Mouse (Mus musculus): ENCODE results near the gene Uxt. TPM values are rescaled to one million over a fixed set of nuclear protein-coding genes. Genes with fewer than 3 reads are reported as not detected.
A peak's percentile ranks its signal among the peaks of the same experiment; 100 is the strongest.

The Uxt gene
- polyA plus RNA-seq, 1 experiment from 2014 or later: 47.7 TPM

DNA sequence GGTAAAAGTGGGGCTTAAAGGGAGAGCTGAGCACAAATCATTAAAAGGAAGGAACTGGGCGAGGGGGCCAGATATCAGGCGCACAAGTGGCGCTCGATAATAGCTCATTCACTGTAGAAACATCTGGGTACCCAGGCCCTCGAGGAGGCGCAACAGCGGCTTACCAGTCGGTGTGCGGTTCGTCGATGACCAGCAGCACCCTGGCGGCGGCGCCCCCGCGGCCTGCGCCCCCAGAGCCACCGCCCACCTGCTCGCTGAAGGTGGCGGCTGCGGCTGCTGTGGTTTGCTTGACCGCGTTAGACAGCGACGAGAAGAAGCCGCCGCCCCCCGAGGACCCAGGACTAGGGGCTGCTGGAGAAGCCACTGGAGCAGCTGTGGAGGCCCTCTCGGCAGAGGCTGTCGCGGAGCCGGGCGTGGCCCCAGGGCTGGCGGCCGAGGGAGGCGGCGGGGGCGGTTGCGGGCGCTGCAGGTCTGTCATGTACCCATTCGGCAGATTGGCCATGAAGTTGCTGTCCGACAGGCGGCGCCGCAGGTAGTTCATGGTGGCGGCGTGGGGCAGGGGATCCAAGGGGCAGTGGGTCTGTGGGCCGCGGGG, 41.5 kb downstream of the Uxt start:
- H3K9ac ChIP-seq: peak overlapping the region; percentile 25; the same call in 1 of the 2 replicates
- peak; percentile 14; the same call in 1 of the 2 replicates for ATAC-seq (replicated peaks; ENCODE audit: insufficient number of reproducible peaks, insufficient read depth, low FRiP score, low read depth)
- H3K4me3 ChIP-seq: peak overlapping the region; percentile 46

DNA sequence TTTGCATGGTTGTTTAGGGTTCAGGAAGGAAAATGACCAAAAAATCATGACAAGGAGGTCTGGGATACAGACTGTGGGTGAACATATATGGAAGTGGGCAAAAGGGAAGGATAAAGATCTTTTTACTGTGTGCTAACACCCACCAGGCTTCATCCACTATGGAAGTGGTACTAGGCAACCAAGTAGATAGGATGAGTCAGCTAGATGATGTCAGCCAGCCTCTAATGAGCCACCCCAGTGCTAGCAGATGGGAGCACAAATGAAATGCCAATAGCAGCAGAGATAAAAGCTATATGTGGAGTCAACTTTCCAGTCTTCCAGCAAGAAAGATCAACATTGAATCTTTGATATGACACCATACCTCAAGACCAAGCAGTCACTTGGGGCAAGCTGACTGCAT, 46.7 kb downstream of the Uxt start:
- H3K27me3 ChIP-seq: 0 out of 2 replicates have a peak, but pooled peaks cover 3% of the 10 kb centered on the region
- no peak overlapping the region for H3K9ac ChIP-seq
- H3K27ac ChIP-seq: no peak overlapping the region
- H3K4me2 ChIP-seq: no peak overlapping the region
- H3K4me1 ChIP-seq (replicated peaks): no peaks in the 10 kb centered on the region
- H3K9me3 ChIP-seq (replicated peaks): no peaks in the 10 kb centered on the region
- no peak overlapping the region for H3K4me3 ChIP-seq
- ATAC-seq (replicated peaks; ENCODE audit: insufficient number of reproducible peaks, insufficient read depth, low FRiP score, low read depth): no peak
- H3K36me3 ChIP-seq: no peaks in the 10 kb centered on the region

More for the DNA sequence above, 41.5 kb downstream of the Uxt start:
- Histone ChIP-seq H3K27me3 (peaks cover 8% of the 10 kb centered on the region; the same call in 1 of the 2 replicates), H3K36me3 (no peaks in the 10 kb centered on the region), H3K9me3 (replicated peaks) (no peaks in the 10 kb centered on the region), H3K4me1 (replicated peaks) (0 out of 2 replicates have a peak, but pooled peaks cover 6% of the 10 kb centered on the region), H3K27ac (no peak overlapping the region), H3K4me2 (peak overlapping the region; percentile 80)
- 10% methylated on average over 49 of the region's 49 CpGs for WGBS

DNA sequence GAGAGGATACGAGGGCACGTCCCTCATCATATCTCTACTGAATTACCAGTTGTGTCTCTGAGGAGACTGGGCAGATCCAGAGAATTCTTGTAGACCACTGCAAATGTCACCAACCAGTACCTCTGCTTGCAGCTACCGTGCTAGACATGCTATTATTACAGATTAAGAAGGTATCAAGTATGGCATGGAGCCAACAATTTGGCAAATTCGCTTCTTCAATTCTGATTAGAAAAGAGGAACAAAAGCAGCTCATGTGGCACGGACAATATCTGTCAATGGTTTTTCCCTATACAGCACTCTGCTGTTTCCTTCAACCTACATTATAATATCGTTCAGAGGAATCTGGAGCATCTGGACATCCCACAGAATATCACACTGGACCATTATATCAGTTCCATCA, 48.1 kb downstream of the Uxt start:
- no peaks in the 10 kb centered on the region for H3K27me3 ChIP-seq
- no peaks in the 10 kb centered on the region for H3K4me1 ChIP-seq (replicated peaks)
- ATAC-seq (replicated peaks; ENCODE audit: insufficient number of reproducible peaks, insufficient read depth, low FRiP score, low read depth): no peak
- H3K4me3 ChIP-seq: no peak overlapping the region
- H3K9me3 ChIP-seq (replicated peaks): no peaks in the 10 kb centered on the region
- no peaks in the 10 kb centered on the region for H3K36me3 ChIP-seq
- no peak overlapping the region for H3K4me2 ChIP-seq
- H3K27ac ChIP-seq: no peak overlapping the region
- no peak overlapping the region for H3K9ac ChIP-seq
- 69% methylated on average over 6 of the region's 6 CpGs for WGBS

DNA sequence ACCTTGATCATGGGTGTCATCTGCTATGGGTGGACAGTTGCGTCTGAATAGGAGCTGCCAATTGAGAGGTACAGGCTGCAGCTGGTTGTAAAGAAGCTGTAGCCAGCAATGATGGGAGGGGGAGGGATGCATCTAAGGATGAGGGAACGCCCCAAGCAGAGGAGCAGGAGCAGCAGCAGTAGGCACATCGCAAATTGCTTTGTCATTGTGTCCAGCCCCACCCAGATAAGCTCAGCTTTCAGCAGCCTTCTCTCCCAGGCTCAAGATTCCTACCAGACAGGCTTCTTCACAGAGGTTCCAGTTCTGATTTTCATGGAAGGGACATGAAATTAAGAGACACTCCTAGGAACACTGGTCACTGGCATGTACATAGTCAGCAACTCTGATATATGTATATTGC, 51.7 kb downstream of the Uxt start:
- H3K27ac ChIP-seq: no peak overlapping the region
- no peaks in the 10 kb centered on the region for H3K9me3 ChIP-seq (replicated peaks)
- WGBS: 30% methylated on average over 3 of the region's 3 CpGs
- no peaks in the 10 kb centered on the region for H3K4me1 ChIP-seq (replicated peaks)
- no peaks in the 10 kb centered on the region for H3K27me3 ChIP-seq
- no peak for ATAC-seq (replicated peaks; ENCODE audit: insufficient number of reproducible peaks, insufficient read depth, low FRiP score, low read depth)
- no peaks in the 10 kb centered on the region for H3K36me3 ChIP-seq
- no peak overlapping the region for H3K9ac ChIP-seq
- H3K4me2 ChIP-seq: no peak overlapping the region
- no peak overlapping the region for H3K4me3 ChIP-seq

Other genes with a start within 250 kb of the Uxt start
- gene Araf, start 164.2 kb downstream of the Uxt start, polyA plus RNA-seq (2015; fragmentation: Nextera tagmentation; extraction: Ambion mirVana): 90.0 and 103 TPM in 2 replicates
- gene Timp1, start 91.9 kb downstream of the Uxt start, polyA plus RNA-seq (2015; fragmentation: Nextera tagmentation; extraction: Ambion mirVana): 25.2 and 25.6 TPM in 2 replicates
- 0.25 and 0.77 TPM in 2 replicates for gene Syn1, start 41.0 kb downstream of the Uxt start, polyA plus RNA-seq (2015; fragmentation: Nextera tagmentation; extraction: Ambion mirVana)
- gene Cfp, start 30.5 kb downstream of the Uxt start, polyA plus RNA-seq (2015; fragmentation: Nextera tagmentation; extraction: Ambion mirVana): 3.1 and 5.6 TPM in 2 replicates
- gene Elk1, start 11.4 kb downstream of the Uxt start, polyA plus RNA-seq (2015; fragmentation: Nextera tagmentation; extraction: Ambion mirVana): 10.1 and 11.8 TPM in 2 replicates
- gene Zfp182, start 100.3 kb upstream of the Uxt start, polyA plus RNA-seq (2015; fragmentation: Nextera tagmentation; extraction: Ambion mirVana): 4.4 and 4.5 TPM in 2 replicates
- gene Spaca5, start 106.4 kb upstream of the Uxt start, polyA plus RNA-seq (2015; fragmentation: Nextera tagmentation; extraction: Ambion mirVana): not detected in 2 replicates
- 0.58 and 0.77 TPM in 2 replicates for gene Zfp300, start 127.5 kb upstream of the Uxt start, polyA plus RNA-seq (2015; fragmentation: Nextera tagmentation; extraction: Ambion mirVana)
- gene Ssxa1, start 153.8 kb upstream of the Uxt start, polyA plus RNA-seq (2015; fragmentation: Nextera tagmentation; extraction: Ambion mirVana): not detected in 2 replicates
- not detected in 2 replicates for gene Gm21876, start 213.6 kb upstream of the Uxt start, polyA plus RNA-seq (2015; fragmentation: Nextera tagmentation; extraction: Ambion mirVana)